Mouse (Mus musculus): ENCODE data around the gene 2900011O08Rik. TPM values are rescaled to one million over a fixed set of nuclear protein-coding genes. Genes with fewer than 3 reads are reported as not detected.
"Not testable (repeated sequence)": the region's sequence is repeated elsewhere in the genome, so short reads cannot be mapped to it uniquely, and the experiment has no call there.

2900011O08Rik gene
- polyA plus RNA-seq, 1 experiment = 0.27 TPM

DNA sequence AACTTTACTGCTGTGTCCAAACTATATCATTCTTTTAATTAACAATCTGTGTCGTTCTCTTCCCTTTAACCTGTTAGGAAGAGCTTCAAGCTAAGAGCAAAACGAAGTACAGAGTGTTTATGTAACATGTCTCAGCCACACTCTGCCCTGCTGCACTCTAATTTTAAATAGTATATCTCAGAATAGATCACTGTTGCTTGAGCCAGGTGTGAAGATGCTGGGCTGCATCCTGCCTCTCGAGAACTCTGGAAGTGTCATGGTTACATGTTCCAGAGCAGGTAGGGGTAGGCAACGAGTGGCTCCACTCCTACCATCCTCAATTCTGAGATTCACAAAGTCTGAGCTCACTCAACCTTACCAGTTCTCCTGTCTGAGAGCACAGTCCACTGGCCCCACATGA, 70.3 kb downstream of the 2900011O08Rik start:
- WGBS = 57% methylated on average over 4 of the region's 4 CpGs
- DNase-seq (ENCODE audit: low read depth, low spot score) = no peak

DNA sequence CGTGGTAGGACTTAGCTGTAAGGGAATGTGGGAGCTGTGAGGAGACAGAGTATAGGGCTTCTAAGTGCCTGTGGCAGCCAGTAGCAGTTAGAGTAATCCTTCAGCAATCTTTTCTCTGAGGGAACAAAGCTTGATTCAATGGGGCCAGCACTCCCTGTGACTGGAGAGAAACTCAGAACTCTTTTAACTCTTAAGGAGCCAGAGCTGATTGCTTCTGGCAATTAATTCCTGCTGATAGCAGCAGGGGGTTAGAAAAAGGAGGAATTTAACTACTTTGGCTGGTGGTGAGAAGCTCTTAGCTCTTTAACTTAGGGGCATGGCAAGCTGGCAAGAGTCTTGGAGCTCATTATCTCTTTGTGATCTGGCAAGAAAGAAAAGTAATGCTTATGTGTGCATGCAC, 72.1 kb downstream of the 2900011O08Rik start:
- 21% methylated on average over 1 of the region's 1 CpGs for WGBS

DNA sequence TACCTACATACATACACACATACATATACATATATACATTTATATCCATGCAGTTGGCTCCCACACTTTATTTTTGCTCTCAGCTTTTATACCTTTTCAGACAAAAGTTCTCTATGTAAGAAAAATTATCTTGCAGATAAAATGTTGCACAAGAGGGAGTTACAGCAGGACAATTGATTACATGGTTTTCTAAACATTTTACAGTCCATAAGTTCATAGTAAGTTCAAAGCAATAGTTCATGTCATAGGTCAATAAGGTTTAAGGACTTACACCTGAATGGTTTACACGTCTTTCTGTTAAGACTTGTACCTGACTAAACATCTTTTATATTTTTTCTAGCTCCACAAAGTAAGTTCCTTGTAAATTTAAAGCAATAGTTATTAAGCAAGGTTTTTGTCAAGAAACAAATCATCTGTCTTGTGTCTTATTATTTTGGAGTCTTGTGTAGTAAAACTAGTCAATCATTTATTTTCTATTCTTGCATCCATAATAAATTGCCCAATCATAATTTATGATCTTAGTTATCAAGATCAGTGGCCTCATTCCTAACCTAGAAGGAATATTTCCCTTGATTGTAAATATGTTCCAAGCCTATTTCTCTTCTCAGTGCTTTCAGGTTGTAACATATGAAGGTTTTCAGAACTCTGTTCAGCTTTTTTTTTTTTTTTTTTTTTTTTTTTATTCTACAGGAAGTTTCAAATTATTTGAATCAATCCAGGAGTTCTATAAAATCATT, 72.9 kb downstream of the 2900011O08Rik start:
- 21% methylated on average over 1 of the region's 1 CpGs for WGBS
- no peak for DNase-seq (ENCODE audit: low read depth, low spot score)

More for the DNA sequence above, 72.1 kb downstream of the 2900011O08Rik start:
- DNase-seq (ENCODE audit: low read depth, low spot score) = no peak

DNA sequence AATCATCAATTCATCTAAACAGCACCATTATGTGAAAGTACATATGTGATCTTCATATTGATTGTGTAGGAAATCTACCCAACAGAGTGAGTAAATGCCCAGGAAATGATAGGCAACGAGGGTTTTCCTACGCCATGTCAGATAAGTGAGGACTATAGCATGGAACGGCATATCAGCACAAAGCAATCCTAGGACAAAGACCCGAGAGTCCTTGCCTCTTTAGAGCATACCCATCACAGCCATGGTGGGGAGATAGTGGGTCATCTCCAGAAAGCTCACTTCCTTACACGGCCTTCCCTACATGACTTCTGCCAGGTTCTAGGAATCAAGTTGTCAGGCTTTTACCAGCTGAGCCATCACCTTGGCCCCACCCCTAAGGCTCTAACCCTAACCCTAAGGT, 73.5 kb downstream of the 2900011O08Rik start:
- no peak for DNase-seq (ENCODE audit: low read depth, low spot score)
- WGBS = 61% methylated on average over 5 of the region's 5 CpGs

DNA sequence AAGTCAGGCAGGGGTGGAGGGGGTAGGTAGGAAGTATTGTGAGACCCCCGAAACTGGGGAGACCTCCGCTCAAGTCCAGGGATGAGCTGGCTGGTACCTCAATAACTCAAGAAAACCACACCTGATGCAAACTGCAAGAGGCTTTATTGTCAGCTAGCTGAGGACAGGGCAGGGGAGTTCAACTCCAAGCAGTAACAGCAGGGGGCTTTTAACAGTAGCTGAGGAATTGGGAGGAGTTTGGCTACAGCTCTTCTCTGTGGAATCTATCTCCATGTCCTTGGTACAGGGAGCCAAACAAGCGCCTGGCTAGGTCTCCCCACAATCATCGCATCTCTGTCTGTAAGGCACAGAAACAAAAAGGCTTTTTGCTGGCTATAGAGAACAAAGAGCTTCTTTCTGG, 80.2 kb downstream of the 2900011O08Rik start:
- WGBS = 90% methylated on average over 4 of the region's 4 CpGs
- DNase-seq (ENCODE audit: low read depth, low spot score) = not testable (repeated sequence)

DNA sequence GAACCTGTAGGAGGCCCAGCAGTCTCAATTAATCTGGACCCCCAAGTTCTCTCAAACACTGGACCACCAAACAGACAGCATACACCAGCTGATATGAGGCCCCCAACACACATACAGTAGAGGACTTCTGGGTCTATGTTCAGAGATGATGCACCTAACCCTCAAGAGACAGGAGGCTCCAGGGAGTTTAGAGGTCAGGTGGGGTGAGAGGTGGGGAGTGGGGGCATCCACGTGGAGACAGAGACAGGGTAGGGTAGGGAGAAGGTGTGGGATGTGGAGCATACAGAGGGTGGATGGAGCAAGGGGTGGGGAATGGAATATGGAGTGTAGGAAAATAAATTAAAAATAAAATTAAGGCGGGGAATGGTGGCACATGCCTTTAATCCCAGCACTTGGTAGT, 82.3 kb downstream of the 2900011O08Rik start:
- 65% methylated on average over 2 of the region's 2 CpGs for WGBS
- DNase-seq (ENCODE audit: low read depth, low spot score) = not testable (repeated sequence)

DNA sequence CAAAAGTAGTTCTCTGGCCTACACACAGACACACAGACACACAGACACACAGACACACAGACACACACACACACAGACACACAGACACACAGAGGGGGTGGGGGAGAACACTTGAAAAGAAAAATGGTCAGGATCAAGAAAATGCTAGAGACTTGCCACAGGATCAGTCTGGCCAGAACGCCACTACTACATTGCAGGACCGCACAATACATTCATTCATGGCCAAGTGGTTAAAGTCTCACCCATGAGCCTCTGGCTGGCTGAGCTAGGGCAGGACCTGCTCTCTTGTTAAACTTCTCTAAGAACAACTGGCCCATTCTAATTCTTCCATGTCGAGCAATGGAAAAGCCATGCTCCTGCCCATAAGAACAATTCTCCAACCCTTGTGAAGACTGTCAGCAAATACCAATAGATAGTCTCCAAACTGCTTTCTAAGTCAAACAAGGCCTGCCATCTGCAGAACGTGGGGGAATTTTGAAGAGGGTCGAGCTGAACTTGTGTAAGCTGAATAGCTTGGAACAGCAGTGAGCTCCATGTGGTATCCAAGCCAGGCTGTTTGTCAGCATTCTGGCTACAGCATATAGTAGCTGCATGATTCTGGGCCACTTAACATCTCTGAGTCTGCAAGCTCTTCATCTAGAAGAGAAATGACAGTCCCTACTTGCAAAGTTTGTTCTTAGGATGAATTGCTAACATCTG, 84.2 kb downstream of the 2900011O08Rik start:
- no peak for DNase-seq (ENCODE audit: low read depth, low spot score)
- WGBS = 64% methylated on average over 5 of the region's 5 CpGs

DNA sequence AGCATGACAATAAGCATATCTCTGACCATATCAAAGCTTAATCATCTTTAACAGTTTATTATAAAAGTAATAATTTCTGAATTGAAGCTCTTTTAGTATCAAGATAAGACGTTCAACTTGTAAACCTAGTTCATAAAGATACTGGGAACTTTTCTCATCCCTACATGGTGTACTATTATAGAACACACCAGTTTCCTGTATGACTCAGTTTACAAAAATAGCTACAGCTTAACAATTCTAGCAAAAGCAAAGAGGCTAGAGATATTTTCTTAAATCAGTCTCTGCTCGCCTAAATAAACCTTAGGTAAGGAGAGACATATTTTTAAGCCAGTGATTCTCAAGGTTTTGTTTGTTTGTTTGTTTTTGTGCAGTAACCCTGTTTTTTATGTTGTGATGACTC, 96.5 kb downstream of the 2900011O08Rik start:
- DNase-seq (ENCODE audit: low read depth, low spot score) = no peak
- 69% methylated on average over 2 of the region's 2 CpGs for WGBS

DNA sequence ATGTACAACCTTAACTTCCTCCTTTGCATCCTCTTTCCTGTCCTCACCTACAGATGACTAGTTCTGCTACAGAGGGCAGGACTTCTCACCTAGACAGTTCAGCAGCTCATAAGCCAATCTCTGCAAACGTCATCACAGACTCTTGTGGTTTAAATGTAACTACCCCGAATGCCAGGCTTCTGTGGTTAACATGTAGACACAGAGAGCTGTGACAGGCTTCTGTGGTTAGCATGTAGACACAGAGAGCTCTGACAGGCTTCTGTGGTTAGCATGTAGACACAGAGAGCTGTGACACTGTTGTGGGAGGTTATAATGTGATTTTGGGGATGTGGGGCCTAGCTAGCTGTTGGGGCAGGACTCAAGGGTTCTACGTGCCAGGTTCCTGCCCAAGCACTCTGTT, 101.8 kb downstream of the 2900011O08Rik start:
- DNase-seq (ENCODE audit: low read depth, low spot score) = no peak
- 52% methylated on average over 3 of the region's 3 CpGs for WGBS

DNA sequence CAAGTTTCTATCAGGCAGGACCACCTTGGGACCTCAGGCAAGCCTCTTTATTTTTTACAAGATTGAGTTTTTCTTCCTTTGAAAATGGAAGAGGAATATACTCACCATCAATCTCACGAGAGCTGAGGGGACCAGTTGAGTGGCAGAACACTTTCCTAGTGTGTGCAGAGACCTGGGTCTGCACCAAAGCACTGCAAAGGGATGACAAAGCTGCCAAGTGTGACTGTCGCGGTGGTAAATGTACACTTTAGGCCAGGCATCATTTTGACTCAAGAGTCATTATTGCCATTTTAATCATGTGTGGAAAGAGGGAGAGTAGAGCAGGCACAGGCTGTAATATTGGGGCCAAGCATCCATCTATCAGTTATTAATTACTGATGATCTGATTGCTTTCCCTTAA, 102.9 kb downstream of the 2900011O08Rik start:
- 80% methylated on average over 3 of the region's 3 CpGs for WGBS
- no peak for DNase-seq (ENCODE audit: low read depth, low spot score)

DNA sequence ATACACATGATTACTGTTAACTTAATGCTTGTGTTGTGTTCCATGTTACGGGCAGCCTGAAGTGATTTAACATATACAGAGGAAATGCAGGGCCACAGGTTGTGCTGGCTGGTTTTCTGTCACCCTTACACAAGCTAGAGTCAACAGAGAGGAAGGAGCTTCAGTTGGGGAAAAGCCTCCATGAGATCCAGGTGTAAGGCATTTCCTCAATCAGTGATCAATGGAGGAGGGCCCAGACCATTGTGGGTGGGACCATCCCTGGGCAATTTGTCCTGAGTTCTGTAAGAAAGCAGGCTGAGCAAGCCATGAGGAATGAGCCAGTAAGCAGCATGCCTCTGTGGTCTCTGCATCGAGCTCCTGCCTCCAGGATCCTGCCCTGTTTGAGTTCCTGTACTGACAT, 105.4 kb downstream of the 2900011O08Rik start:
- no peak for DNase-seq (ENCODE audit: low read depth, low spot score)
- WGBS = 77% methylated on average over 2 of the region's 2 CpGs

DNA sequence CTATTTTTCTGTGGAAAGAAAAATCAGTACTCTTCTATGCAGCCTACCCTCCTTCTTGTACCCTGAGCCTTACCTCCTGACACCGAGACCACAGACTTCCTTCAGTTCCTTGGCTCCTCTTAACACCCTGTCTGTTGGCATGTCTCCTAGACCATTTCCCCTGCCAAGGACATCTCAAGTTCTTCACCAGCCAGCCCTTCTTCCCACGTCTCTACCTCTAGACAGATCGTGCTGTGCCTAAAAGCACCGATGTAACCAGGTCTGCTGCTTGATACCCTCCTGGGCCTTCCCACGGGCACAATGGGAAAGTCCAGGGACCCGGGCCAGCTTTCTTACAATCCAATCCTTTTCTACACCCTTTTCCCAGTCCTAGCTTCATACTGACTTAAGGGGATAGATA, 119.5 kb downstream of the 2900011O08Rik start:
- DNase-seq (ENCODE audit: low read depth, low spot score) = no peak
- WGBS = 84% methylated on average over 6 of the region's 6 CpGs

DNA sequence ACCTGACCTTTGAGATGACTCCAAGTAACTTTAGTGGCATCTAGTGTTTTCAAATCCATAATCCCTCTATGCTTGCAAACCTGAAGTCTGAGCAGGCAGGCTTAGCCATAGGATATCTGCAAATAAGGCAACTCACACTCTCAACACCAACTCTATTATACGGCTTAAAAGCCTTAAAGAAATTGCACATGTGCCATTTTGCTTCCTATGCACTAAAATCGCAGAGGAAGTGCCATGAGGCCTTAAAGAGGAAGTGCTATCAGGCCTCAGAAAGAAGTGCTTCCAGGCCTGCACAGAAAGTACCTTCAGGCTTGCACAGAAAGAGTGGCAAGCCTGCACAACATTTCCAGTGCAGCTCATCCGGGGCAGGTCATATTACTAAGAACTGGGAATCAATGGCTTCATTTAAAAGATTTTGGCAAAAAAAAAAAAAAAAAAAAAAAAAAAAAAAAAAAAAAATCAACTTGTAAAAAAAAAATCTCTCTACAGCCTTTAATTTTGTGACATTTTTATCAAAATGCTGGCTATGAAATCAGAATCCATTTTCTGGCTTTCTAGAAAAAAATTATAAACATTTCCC, 123.3 kb downstream of the 2900011O08Rik start:
- WGBS = 79% methylated on average over 3 of the region's 3 CpGs
- DNase-seq (ENCODE audit: low read depth, low spot score) = no peak

DNA sequence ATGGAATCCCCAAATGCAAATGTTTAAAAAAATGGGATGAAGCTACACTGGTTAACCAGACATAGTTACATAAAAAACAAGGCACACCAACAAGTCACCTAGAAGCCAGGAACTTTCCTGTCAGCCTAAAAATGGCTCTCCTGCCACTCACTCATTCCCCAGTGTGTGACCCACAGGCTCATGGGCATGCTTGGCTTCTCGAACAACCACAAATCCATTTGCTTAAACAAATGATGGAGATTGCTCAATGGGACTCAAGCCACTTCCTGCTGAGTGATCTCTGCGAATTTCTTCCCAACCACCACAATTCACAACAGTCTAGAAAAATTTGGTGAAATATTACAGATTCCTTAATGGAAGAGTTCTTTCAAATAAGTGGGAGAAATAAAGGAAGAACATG, 124.5 kb downstream of the 2900011O08Rik start:
- 59% methylated on average over 2 of the region's 2 CpGs for WGBS
- DNase-seq (ENCODE audit: low read depth, low spot score) = no peak

DNA sequence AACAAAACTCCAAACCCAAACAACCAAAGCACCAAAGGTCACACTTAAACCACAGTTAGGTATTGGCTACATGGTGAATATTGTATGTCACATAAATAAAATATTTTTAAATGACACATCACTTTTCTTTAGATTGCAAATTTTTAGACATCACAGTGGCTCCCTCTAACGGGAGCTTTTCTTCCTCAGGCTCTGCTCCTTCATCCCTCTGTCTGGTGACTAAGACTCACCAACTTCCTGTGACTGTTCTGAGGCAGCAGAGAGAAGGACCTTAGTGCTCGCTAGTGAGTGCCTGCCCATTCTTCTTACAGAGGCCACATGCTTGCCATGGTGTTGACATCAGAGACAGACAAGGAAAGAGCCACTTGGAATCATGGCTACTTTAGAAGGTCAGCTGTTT, 125.7 kb downstream of the 2900011O08Rik start:
- DNase-seq (ENCODE audit: low read depth, low spot score) = no peak
- WGBS = 70% methylated on average over 2 of the region's 2 CpGs

DNA sequence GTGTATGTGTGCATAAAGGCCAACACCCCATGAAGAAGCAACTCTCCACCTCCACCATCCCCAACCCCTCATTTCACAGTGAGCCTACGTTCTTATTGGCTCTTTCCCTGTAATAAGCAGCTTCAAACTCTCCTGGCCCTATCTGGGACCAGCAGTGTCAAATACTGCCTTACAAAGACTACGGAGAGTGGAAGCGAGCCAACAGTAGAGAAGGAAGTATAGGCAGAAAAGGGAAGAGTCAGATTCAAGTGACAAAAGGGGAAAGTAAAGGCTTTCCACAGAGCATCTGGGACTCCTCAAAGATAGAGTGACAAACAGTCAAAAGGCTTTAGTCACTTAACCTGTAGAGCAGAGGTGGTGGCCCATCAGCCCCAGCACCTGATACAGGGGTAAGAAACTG, 126.3 kb downstream of the 2900011O08Rik start:
- no peak for DNase-seq (ENCODE audit: low read depth, low spot score)
- 96% methylated on average over 3 of the region's 3 CpGs for WGBS

DNA sequence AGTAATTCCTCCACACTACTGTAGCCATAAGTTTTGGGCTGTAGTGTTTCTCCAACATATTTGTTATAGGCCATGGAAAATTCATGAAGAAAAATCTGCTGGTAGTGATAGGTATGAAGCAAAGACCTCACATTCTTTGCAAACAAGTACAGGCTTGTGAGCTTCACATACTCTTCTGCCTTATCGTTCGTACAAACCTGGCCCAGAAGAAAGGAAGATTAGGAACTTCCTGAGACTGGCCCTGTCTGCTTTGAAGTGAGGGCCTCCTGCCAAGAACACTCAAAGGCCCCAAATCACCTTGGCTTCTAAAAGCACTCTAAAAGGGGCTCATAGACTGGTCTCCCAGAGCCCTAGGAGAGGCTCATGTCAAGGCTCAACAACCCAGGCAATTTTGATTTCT, 130.9 kb downstream of the 2900011O08Rik start:
- no peak for DNase-seq (ENCODE audit: low read depth, low spot score)
- WGBS = 75% methylated on average over 2 of the region's 2 CpGs

DNA sequence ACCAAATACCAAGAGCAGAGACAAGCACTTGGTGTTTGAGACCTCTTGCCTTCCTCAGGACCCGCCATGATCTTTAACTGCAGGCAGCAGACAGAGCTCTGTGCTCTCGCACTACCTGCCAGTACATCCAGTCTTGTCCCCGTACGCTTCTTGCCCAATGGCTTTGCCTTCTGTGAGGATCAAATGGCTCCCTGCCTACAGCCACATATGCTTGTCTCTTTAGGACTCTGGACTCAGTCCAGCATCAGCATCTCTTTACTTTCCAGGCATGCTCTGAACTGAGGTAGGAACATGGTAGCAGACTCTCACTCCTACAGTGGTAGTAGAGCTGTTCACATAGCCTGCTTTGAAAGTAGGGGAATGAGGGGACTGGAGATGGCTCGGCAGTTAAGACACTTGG, 134.5 kb downstream of the 2900011O08Rik start:
- no peak for DNase-seq (ENCODE audit: low read depth, low spot score)
- 94% methylated on average over 5 of the region's 5 CpGs for WGBS

DNA sequence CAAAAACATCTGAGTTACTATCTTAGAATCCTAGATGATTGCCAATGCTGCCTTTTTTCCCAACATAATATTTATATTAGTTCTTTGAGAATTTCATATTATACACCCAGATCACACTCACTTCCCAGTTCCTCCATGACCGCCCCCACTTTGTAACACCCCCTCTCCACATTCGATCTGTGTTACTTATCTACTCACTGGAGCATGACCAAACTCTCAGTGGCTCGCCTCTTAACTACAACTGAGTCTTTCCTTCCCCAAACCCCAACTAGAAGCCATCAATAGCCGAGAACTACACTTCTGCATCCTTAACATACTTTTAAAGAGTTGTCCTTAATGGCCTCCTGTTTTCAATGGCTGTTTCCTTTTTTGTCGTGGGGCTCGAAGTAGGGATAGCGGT, 135.2 kb downstream of the 2900011O08Rik start:
- 97% methylated on average over 7 of the region's 7 CpGs for WGBS
- no peak for DNase-seq (ENCODE audit: low read depth, low spot score)

DNA sequence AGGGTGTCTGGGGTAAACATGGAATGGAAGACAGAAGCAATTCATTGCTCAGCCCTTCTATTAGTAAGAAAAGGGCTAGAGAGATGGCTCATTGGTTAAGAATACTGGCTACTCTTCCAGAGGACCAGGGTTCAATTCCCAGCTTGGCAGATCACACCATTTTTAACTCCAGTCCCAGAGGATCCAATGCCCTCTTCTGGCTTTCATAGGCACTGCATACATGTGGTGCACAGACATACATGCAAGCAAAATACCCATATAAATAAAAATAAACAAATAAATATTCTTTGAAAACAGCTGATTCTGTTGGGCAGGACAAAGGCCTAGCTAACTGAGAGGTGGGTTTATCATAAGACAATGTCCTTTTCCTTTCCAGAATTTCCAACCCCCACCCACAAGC, 136.2 kb downstream of the 2900011O08Rik start:
- DNase-seq (ENCODE audit: low read depth, low spot score) = no peak

DNA sequence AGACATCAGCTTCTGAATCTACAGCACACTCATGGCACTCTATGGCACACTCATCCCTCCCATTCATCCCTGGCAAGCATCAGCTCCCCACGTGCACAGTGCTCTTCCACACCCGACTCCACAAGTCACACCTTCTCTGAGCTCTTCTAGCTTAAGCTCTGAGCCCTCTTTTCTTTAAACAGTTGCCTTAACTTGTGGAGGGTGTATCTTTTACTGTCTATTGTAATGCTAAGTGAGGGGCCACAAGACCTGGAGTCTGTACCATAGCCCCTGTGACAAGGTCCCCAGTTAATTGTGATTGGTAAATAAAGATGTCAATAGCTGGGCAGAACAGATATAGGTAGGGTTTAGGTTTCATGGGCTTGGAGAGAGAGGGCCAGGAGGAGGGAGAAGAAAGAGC, 137.5 kb downstream of the 2900011O08Rik start:
- WGBS = 90% methylated on average over 2 of the region's 2 CpGs
- DNase-seq (ENCODE audit: low read depth, low spot score) = no peak
